Mouse (Mus musculus) spleen, adult 2 months (tissue): ENCODE data around the gene Mgrn1.

Source experiments
- CTCF ChIP-seq: fragments of 200-500 bp; IDR thresholded peaks from 2 replicates; pipeline ENCODE4 v1.5.1; 2011; ENCODE audit warnings: mild to moderate bottlenecking, inconsistent platforms; ENCODE audit not compliant: insufficient read depth, insufficient read length, insufficient replicate concordance; ENCODE audit errors: extremely low read depth
- POLR2A ChIP-seq: fragments of 200-500 bp; IDR thresholded peaks from 2 replicates; pipeline ENCODE4 v1.6.1; 2011; ENCODE audit warnings: low read depth, low read length, inconsistent platforms

- TF ChIP-seq CTCF (no peak), POLR2A (no peak)
Observed at GRCm38 (mm10) chr16:4965392-4966129, 79.5 kb downstream of the Mgrn1 start.
